Mouse (Mus musculus): ENCODE measurements around the gene Frat2.
A peak's percentile ranks its signal among the peaks of the same experiment; 100 is the strongest.

Frat2 gene

DNA sequence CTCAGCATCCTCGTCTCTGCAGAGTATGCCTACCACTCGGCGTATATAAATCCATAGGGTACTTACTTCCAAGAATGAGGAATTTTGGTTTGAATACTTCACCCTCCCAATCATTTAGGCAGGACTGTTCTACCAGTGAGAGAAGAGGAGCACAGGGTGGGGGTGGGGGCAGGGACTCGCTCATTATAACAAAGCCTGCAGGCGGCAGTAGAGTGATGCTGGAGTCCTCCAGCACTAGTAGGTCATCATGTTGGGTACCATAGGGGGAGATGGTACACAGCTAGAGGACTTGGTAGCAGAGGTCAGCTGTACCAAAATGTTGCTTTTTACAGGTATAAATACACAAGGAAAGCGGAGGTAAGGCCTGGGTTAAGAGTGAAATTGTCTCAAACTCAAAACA lies 3.6 kb downstream of the Frat2 start:
- DNase-seq (ENCODE audit: low spot score in 2 of 2), result no peak

DNA sequence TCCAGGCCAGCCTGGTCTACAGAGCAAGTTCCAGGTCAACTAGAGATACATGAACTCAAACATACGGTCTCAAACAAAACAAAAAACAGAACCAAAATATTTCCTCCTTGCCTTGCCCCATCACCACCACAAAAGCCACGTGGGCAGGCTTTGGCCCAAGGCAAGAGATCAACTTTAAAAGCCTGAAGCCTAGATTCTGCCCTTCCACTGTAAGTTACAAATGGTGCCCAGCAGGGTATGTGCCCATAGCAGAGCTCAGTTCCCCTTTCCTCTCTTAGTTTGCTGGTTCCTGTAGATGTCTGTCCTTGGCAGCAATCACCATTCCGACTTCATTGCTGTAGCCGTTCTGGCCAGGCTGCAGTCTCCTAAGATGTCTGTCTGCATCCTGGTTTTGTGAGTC lies 5.2 kb downstream of the Frat2 start:
- no peak for DNase-seq (ENCODE audit: low spot score in 2 of 2)

DNA sequence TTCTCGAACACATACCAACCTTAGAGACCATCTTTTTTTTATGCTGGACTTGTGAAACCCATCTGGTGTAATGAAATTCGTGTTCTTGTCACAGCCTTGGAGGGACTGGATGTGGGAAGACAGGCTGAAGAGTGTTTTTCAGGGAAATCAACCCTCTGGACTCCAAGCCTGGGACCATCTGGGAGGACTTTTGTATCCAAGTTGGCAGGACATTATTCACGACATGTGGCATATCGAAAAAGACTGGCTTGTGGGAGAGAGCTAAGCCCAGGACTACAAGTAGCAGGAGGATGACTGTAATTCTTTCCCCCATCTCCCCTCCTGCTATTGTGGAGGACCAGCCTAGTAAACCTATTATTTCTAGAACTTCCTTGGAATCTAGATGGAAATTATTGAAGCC lies 5.7 kb downstream of the Frat2 start:
- DNase-seq (ENCODE audit: low spot score in 2 of 2), result no peak

DNA sequence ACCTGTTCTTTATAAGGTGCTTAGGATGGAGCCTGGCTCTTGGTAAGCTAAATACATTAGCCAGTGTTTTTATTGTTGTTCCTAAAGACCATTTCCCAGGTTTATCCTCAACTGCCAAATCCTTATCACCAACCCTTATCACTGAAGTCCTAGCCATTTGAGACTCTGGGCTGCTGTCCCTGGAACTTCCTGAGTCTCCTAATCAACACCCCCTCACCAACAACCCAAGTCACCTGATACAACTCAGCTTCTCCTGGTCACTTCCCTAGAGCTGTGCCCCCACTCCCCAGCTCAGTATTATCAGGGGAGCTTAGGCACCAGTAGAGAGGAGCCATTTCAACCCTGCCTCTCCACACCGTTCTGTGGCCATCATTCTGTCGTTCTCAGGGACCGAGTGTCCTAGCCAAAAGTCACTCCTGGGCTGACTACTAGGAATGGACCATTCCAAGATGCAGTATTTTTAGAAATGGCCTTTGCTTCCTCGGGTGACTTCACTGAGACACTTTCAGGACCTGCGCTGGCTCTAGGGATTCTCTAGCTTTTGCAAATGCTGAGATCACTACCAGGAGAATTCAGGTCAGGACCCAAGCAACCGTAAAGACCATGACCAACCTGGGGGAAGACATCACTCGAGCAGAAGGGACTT lies 6.7 kb downstream of the Frat2 start:
- no peak for DNase-seq (ENCODE audit: low spot score in 2 of 2)

DNA sequence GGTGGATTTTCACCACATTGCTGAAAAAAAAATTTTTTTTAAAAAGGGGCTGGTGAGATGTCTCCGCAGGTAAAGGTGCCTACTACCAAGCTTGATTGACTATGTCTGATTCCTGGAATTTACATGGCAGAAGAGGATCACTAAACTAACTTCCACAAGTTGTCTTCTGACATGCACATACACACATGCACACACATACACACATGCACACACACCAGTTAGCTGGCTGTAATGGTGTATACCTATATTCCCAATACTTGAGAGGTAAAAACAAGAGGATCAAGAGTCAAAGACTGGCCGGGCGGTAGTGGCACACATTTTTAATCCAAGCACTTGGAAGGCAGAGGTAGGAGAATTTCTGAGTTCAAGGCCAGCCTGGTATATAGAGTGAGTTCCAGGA lies 8.2 kb downstream of the Frat2 start:
- no peak for DNase-seq (ENCODE audit: low spot score in 2 of 2)

DNA sequence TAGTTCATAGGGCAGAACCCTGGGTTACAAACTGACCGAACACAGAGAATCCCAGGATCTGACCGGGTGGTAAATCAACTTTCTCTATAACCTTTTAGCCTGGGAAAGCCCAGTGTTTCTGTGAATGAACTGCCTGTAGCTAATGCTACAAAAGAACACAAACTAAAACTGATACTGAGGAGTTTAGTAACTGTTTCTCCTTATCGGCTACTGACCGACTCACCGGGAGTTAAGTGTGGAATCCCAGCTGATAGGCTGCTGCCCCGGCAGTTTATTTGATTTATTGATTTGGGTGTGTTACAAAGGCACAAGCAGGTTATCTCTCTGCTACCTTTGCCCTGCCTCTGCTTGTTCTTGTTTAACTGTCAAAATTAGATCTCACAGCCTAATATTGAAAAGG lies 9.1 kb downstream of the Frat2 start:
- no peak for DNase-seq (ENCODE audit: low spot score in 2 of 2)

DNA sequence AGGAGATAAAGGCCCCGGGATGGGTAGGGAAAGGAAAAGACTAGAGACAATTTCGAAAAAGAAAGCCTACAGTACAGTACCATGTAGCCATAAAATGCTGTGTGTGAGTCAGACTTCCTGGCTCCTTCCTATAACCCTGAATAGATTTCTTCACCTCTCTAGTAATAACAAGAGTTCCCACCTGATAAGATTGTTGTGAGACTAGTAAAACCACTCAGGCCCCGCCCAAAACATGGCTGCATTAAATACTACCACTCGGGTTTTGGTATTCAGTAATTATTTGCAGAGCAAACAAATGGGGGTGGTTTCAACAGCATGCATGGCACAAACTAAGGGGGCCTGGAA lies 10.0 kb downstream of the Frat2 start:
- DNase-seq (ENCODE audit: low spot score in 2 of 2), result no peak

DNA sequence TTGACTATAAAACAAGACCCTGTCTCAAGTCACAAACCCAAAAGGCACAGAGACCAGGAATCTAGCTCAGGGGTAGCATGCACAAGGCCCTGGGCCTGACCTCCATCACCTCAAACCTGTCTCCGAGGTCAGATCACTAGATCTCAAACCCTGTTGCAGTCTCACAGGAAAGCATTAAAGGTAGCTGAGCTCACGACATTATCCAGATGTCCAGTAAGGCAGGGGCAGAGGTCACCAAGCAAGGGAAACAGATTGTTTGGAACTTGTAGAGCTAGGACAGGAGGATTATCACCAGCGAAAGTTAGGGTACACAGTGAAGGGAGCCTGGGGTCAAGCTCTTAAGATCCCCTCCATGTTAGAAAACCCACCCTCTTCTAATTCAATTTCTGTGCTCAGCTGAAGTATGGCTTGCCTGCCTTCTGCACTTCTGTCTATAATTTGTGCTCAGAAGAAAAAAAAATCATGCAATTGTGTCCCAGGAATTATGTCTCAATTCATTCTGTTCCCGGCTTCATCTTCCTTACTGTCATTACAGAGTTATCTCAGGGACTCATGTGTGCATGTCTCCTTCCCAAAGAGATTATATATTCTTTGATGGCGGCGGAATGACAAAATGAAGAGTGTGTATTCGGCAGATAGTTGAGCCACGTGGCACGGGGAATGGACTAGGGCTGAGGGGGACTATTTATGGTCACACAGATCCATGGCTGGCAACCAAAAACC lies 10.6 kb downstream of the Frat2 start:
- DNase-seq (ENCODE audit: low spot score in 2 of 2), result no peak

DNA sequence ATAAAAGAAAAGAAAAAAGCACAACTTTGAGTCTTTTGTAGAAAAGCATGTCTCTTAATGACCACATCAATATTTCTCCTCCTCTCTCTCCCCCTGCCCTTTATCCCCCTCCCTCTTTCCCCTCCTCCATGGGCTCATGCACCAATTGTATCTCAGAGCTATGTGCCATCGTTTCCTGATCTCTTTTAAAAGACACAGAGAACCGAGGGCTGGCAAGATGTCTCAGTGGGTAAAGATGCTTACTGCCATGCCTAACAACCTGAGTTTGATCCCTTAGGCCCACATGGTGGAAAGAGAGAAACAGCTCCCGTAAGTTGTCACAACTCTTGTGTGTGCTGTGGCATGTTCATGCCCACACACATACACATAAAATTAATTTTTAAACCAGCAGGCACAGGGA lies 11.2 kb downstream of the Frat2 start:
- DNase-seq (ENCODE audit: low spot score in 2 of 2), result no peak

DNA sequence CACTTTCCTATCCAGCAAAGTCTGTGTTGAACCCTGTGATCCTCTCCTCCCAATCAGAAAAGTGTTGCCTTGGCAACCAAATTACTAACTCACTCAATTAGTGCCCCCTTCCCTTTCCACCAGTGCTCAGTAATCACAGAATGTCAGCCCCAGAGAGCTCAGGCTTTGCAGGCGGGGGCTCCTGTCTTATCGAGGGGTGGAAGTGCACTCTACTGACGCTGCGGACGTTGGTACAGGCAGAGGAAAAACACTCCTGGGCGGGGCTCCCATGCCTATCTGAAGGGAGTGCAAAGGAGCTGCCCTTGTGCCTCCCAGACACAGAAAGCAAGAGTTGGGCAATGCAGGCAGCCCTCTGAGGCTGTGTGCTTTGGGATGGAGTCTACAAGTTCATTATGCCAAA lies 12.1 kb downstream of the Frat2 start:
- DNase-seq (ENCODE audit: low spot score in 2 of 2), result peak in 1 of 2 experiments; percentile 25

DNA sequence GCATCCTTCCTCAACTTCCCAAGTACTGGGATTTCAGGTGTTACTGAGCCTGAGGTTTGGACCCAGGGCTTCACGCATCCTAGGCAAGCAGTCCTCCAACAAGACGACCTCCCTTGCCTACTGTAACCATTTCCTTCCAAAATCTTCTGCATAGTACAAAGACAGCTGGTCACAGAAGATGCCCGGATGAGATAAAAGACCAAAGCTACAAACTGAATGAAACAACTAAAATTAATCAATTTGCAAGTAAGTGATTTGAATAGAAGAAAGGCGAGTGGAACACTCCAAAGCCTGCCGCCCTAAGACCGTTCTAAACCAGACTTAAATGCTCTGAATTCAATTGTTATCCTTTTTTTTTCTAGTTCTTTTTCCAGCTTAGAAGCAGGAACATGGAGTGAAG lies 12.5 kb downstream of the Frat2 start:
- DNase-seq (ENCODE audit: low spot score in 2 of 2), result no peak

DNA sequence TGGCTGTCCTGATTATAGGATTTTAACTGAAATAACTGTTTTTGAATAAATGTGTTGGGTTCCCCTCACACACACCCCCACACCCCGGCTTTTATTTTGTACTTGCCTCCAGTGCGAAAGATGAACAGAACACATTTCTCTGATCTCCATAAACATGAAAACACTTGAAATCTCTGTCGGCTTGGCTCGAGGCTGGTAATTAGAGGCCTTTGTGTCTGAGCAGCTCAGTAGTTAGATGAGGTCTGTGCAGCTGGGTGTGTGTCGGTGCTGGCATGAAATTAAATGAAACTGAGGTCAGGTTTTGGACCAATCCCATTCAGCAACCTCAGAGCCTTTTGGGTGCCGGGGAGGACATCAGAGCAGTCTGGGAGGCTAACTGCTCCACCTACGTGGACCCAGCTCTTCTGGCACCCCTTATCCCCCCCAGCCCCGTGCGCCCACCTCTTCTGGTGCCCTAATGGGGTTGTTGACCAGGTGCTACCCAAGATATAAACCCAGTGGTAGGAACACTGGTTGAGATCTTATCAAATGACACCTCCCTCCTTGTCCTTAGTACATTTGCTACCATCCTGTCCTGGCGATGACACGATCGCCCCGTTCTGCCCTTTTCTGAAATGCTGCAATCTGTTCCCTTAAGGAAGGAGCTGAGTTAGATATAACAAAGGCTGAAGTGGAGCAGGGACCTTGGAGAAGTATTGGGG lies 15.3 kb downstream of the Frat2 start:
- no peak for DNase-seq (ENCODE audit: low spot score in 2 of 2)

DNA sequence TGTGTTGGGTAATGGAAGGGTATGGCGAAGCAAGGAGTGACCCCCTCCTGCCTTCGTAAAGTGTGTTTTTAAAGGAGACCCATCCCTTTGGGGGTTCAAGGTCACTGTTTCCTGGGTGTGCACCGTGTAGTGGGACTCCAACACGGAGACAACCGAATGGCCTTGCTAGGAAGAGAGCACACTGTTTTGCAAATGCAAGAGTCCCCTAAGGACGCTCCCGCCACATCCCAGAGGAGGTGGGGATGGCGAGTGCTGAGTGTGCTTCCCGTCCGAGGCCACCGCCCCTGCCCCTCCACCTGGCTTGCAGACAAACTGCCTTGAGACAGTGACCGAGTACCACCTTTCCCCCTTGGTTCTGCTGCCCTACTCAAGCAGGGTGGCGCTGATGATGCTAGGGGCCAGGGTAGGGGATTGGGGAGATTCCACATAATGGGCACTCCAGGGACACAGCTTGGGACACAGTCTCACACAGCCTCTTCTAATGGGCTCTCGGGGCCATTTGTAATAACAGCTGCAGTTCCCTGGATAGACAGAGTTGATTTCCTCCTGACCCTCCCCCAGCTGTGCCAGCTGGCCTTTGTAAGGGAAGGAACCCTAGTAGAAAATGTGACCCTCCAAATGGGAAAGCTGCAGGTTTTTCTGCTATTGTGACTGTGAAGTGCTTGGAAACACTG lies 16.1 kb downstream of the Frat2 start:
- no peak for DNase-seq (ENCODE audit: low spot score in 2 of 2)

DNA sequence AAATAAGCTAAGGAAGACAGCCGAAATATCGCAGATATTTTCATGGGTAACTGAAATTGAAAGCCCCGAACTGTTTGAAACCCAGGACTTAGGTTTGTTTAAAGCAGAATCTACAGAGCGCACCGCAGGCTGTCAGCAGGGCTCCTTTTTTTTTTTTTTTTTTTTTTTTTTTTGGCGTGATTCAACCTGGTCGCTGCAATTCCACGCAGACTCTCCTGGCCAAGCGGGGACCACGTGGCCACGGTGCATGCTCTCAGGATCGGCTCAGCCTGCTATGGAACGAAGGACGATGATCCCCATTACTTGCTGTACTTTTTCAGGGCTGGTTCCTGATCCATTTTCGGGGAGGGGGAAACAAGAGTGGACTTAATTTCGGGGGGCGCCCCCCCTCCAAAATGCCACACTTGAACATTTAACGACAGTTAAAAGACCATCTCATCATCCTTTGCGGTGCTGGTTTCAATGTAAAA lies 16.8 kb downstream of the Frat2 start:
- DNase-seq (ENCODE audit: low spot score in 2 of 2), result no peak

DNA sequence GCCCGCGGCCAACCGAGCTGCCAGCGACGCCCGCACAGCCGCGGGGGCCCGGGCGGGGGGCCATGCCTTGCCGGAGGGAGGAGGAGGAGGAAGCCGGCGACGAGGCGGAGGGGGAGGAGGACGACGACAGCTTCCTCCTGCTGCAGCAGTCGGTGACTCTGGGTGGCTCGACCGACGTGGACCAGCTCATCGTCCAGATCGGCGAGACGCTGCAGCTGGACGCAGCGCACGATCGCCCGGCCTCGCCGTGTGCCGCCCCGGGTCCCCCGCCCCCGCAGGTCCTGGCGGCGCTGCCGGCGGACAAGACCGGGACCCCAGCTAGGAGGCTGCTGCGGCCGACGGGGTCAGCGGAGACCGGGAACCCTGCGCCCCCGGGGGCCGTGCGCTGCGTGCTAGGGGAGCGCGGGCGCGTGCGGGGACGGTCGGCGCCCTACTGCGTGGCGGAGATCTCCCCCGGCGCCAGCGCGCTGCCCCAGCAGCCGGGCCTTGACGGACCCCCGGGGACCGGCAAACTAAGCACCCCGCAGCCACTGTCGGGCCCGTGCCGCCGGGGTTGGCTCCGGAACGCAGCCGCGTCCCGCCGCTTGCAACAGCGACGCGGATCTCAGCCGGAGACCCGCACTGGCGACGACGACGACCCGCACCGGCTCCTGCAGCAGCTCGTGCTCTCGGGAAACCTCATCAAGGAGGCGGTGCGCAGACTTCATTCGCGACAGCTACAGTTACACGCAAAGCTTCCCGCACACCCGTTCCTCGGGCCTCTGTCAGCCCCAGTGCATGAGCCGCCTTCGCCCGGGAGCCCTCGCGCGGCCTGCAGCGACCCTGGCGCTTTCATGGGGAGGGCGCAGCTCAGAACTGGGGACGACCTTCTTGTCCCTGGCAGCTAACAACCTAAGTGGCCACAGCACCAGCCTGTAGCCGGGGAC lies 17.6 kb downstream of the Frat2 start:
- DNase-seq (ENCODE audit: low spot score in 2 of 2), result peak; percentile 81 to 82

DNA sequence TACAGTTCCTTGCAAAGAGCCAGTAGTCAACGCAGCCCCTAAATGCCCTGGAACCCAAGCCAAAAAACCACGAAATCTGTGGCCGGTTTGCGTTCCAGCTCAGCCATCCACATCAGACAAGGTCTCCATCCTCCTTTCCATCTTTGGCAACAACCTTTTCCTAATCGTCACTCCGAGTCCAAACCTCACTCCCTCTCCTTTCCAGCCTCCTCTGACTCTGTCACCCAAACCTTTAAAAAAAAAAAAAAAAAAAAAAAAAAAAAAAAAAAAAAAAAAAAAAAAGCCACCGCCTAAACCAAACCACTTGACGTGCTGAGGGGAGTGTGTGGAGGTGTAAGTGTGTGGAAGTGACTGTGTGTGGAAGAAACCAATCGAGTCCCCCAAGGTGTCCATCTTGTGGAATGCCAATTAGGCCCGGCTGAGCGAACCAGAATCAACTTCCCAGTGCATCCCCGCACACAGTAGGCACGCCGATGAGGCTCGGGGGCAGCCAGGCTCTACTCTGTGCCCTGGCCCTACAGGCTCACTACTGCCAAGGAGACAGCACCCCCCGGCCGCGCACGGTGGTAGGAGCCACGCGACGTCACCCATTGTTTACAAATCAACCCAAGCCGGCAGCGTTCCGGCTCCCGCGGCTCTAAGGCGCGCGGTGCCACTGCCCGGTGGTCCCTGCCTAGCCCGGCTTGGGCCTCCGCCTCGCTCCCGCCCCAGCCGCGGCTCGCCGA lies 18.4 kb downstream of the Frat2 start, which contains the start of gene Frat1:
TSS of gene Frat1 (plus strand) at position 590 of the 725 bp plus-strand sequence.
- DNase-seq (ENCODE audit: low spot score in 2 of 2), result peak; percentile 81 to 84

DNA sequence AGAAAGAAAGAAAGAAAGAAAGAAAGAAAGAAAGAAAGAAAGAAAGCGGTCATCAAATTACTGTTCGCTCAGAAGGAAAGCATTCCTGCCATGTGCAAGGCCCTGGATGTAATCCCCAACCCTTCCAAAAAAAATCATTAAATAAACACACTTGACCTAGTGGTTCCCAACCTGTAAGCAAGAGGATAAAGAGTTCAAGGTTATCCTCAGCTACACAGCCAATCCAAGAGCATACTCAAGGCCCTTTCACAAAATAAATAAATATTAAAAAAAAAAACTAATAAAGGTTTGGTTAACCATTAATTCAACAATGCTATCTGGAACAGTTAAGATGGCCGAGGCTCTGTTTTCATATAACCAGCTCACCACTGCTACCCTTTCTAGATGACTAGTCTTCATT lies 19.0 kb downstream of the Frat2 start:
- DNase-seq (ENCODE audit: low spot score in 2 of 2), result no peak

DNA sequence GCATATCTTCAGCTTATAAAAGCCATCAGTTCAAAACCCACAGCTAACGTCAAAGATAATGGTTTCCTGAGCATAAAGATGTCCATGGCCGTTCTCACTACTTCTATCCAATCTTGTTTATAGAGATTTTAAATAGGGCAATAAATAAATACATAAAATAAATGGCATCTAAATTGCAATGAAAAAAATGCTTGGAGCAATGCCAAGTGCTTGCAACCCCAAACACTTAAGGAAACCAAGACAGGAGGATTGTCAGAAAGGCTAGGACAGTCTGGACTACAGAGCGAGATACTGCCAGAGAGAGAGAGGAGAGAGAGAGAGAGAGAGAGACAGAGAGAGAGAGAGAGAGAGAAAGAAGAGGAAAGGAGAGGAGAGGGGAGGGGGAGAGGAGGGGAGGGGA lies 21.4 kb downstream of the Frat2 start:
- no peak for DNase-seq (ENCODE audit: low spot score in 2 of 2)

DNA sequence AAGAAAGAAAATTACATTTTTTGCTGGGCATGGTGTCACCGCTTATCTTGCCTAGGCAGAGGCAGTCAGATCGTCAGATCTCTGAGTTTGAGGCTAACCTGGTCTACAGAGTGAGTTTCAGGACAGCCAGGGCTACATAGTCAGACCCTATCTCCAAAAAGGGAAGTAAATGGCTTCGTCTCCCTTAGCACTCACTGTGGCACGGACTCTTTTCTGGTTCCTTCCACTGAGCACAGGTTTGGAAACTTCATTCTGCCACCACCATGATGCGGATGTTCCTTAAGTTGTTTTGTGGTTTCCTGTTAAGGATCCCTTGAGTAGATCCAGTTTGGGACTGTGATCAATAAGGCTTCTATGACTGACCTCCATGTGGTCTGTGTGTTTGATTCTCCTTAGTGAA lies 23.0 kb downstream of the Frat2 start:
- DNase-seq (ENCODE audit: low spot score in 2 of 2), result no peak

DNA sequence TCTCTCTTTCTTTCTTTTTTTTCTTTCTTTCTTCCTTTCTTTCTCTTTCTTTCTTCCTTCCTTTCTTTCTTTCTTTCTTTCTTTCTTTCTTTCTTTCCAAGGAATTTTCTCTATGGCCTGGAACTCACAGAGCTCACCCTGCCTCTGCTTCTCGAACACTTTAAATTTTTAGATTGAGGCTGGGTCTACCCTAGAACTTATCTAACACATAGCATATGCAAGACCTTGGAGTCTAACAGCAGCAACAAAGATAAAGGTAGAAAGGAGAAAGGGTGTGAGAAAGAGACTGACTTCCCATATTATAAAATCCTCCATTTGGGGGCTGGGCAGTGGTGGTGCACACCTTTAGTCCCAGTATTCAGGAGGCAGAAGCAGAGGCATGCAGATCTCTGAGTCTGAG lies 25.3 kb downstream of the Frat2 start:
- no peak for DNase-seq (ENCODE audit: low spot score in 2 of 2)

DNA sequence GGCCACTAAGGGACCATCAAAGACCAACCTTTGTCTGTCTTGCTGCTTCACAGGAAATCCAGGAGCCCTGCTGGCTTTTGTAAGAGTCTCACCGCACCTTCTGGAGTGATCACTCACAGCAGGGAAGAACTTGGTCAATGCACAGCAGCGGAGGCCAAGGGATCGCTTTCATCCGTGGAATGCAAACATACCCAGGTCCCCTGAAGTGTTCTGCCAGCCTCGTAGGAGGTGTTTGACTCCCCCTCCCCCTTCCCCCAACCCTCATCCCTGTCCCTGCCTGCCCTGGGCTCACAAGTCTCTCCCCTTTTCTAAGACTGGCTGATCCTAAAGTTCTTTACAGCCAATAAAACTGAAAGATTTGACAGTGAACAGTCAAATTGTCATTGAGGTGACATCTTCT lies 26.5 kb downstream of the Frat2 start:
- DNase-seq (ENCODE audit: low spot score in 2 of 2), result no peak

All from thymus, postnatal 10 days (tissue).